Mouse (Mus musculus) spleen, postnatal 4 days (tissue): Measurements from ENCODE around the gene Tedc2.

Experiments used
- DNase-seq, 2 experiments: peaks; one replicate each; pipeline ENCODE4 v3.0.0; 2022; ENCODE audit warnings: low spot score in 2 of 2

Gene Tedc2

GRCm38 (mm10) chr17:24220435-24221411 lies at the start of gene Tedc2:
Tedc2 (minus strand) TSS chr17:24220851.
- peak; percentile 93 to 94 for DNase-seq

- DNase-seq = no peak
Observed at GRCm38 (mm10) chr17:24267133-24267532, 46.5 kb upstream of the Tedc2 start.

GRCm38 (mm10) chr17:24264766-24265165 lies 44.1 kb upstream of the Tedc2 start:
- no peak for DNase-seq

GRCm38 (mm10) chr17:24260516-24260915 lies 39.9 kb upstream of the Tedc2 start:
- DNase-seq = no peak

- DNase-seq = no peak
Observed at GRCm38 (mm10) chr17:24259702-24260101, 39.1 kb upstream of the Tedc2 start.

- DNase-seq = no peak
Observed at GRCm38 (mm10) chr17:24258981-24259380, 38.3 kb upstream of the Tedc2 start.

- DNase-seq = no peak
Observed at GRCm38 (mm10) chr17:24252329-24252728, 31.7 kb upstream of the Tedc2 start.

GRCm38 (mm10) chr17:24251320-24252069 lies 30.8 kb upstream of the Tedc2 start, which contains the start of gene Ccnf:
Ccnf (minus strand) TSS chr17:24251484.
- DNase-seq = peak; percentile 97

- DNase-seq = no peak
Observed at GRCm38 (mm10) chr17:24250988-24251319, 30.3 kb upstream of the Tedc2 start.

GRCm38 (mm10) chr17:24248641-24249040 lies 28.0 kb upstream of the Tedc2 start:
- no peak for DNase-seq

- no peak for DNase-seq
Observed at GRCm38 (mm10) chr17:24244061-24244460, 23.4 kb upstream of the Tedc2 start.

GRCm38 (mm10) chr17:24243311-24243969 lies 22.8 kb upstream of the Tedc2 start:
- peak; percentile 69 to 89 for DNase-seq

GRCm38 (mm10) chr17:24236921-24237320 lies 16.3 kb upstream of the Tedc2 start:
- no peak for DNase-seq

GRCm38 (mm10) chr17:24236479-24236878 lies 15.8 kb upstream of the Tedc2 start:
- no peak for DNase-seq

- no peak for DNase-seq
Observed at GRCm38 (mm10) chr17:24227941-24228340, 7.3 kb upstream of the Tedc2 start.

GRCm38 (mm10) chr17:24226721-24227120 lies 6.1 kb upstream of the Tedc2 start:
- DNase-seq = no peak

GRCm38 (mm10) chr17:24225851-24226250 lies 5.2 kb upstream of the Tedc2 start:
- DNase-seq = no peak

- no peak for DNase-seq
Observed at GRCm38 (mm10) chr17:24224741-24225140, 4.1 kb upstream of the Tedc2 start.

- DNase-seq = no peak
Observed at GRCm38 (mm10) chr17:24223513-24223912, 2.9 kb upstream of the Tedc2 start.

GRCm38 (mm10) chr17:24222653-24223052 lies 2.0 kb upstream of the Tedc2 start:
- DNase-seq = no peak

GRCm38 (mm10) chr17:24216836-24217235 lies 3.8 kb downstream of the Tedc2 start:
- DNase-seq = no peak

GRCm38 (mm10) chr17:24213186-24213585 lies 7.5 kb downstream of the Tedc2 start:
- DNase-seq = no peak
